Mouse (Mus musculus) lung, embryonic 16.5 days (tissue): ENCODE data around the gene Daam1. TPM values are rescaled to one million over a fixed set of nuclear protein-coding genes. Genes with fewer than 3 reads are reported as not detected.

Experiments
- ATAC-seq: fragments of 200-750 bp; cut with Nextera tagmentation; 2 replicates; pipeline ENCODE4 v1.8.0; 2017; ENCODE audit warnings: low read depth, mild to moderate bottlenecking, moderate library complexity
- H3K27ac ChIP-seq: fragments of 300-500 bp; sonication (generic); 2 replicates; pipeline ENCODE4 v1.5.1; 2014; ENCODE audit warnings: mild to moderate bottlenecking, control low read depth, low read length
- H3K27me3 ChIP-seq: fragments of 300-500 bp; sonication (generic); 2 replicates; pipeline ENCODE4 v1.6.1; 2014; ENCODE audit warnings: low read depth, low read length, mixed read lengths; ENCODE audit not compliant: control insufficient read depth, insufficient read depth
- H3K36me3 ChIP-seq: fragments of 300-500 bp; sonication (generic); 2 replicates; pipeline ENCODE4 v1.6.1; 2014; ENCODE audit warnings: low read length; ENCODE audit not compliant: control insufficient read depth, insufficient read depth
- H3K4me1 ChIP-seq: fragments of 300-500 bp; sonication (generic); replicated peaks from 2 replicates; pipeline ENCODE4 v1.6.1; 2014; ENCODE audit warnings: low read length, mixed read lengths; ENCODE audit not compliant: control insufficient read depth, insufficient read depth
- H3K4me2 ChIP-seq: fragments of 300-500 bp; sonication (generic); 2 replicates; pipeline ENCODE4 v1.6.1; 2014; ENCODE audit warnings: low read depth, low read length, control low read depth
- H3K4me3 ChIP-seq: fragments of 300-500 bp; sonication (generic); 2 replicates; pipeline ENCODE4 v1.5.1; 2014; ENCODE audit warnings: mild to moderate bottlenecking, low read length, control low read depth
- H3K9ac ChIP-seq: fragments of 300-500 bp; sonication (generic); 2 replicates; pipeline ENCODE4 v1.6.1; 2014; ENCODE audit warnings: low read length, control low read depth
- H3K9me3 ChIP-seq: fragments of 300-500 bp; sonication (generic); 2 replicates; pipeline ENCODE4 v1.6.1; 2016; ENCODE audit warnings: low read length; ENCODE audit not compliant: control insufficient read depth
- WGBS: fragments of 180-500 bp; shearing (Covaris S2); extraction: QIAGEN DNeasy Blood & Tissue Kit; methylation state at CpG from one replicate; pipeline ENCODE4 v1.1.7; 2014; 5-methylcytosine and 5-hydroxymethylcytosine counted together
- polyA plus RNA-seq: library from polyadenylated mRNA; unstranded; fragments of >200 nt; fragmentation: Nextera tagmentation; extraction: Ambion mirVana; gene quantifications from 2 replicates; pipeline ENCODE4 v1.2.1, GENCODE M21; 2015

The Daam1 gene
- polyA plus RNA-seq, 1 experiment from 2014 or later: 16.0 TPM

- H3K9me3 ChIP-seq: no peaks in the 10 kb centered on the region
- H3K4me3 ChIP-seq: no peak overlapping the region
- H3K36me3 ChIP-seq: peaks cover 23% of the 10 kb centered on the region
- WGBS: 45% methylated on average over 5 of the region's 5 CpGs
- peaks cover 7% of the 10 kb centered on the region for H3K4me1 ChIP-seq
- ATAC-seq: no peak
- no peaks in the 10 kb centered on the region for H3K27me3 ChIP-seq
- no peak overlapping the region for H3K27ac ChIP-seq
- H3K9ac ChIP-seq: no peak overlapping the region
- H3K4me2 ChIP-seq: no peak overlapping the region
Measured at GRCm38 (mm10) chr12:71954180-71954935, 123.5 kb downstream of the Daam1 start.

DNA sequence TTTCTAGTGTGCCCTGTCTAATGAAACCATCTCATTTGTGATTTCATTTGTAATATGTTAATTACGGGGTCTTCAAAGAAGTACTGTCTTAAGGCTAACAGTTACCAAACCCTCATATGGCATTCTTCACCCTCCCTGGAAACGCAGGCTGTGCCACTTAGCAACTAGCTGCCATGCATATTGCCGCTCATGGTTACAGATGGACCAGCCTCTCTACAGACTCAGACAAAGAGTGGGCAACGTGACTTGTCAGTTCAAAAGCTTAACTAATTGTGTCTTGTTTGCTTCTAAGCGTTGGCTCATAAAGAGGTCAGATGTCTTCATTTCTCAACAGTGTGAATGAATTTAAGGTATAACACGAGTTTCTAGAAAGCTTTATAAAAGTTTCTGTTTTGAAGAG lies 126.1 kb downstream of the Daam1 start:
- Histone ChIP-seq H3K9me3 (no peaks in the 10 kb centered on the region), H3K4me2 (no peak overlapping the region), H3K27ac (no peak overlapping the region), H3K4me1 (peaks cover 4% of the 10 kb centered on the region; the same call in 1 of the 2 replicates), H3K4me3 (no peak overlapping the region), H3K9ac (no peak overlapping the region), H3K36me3 (peaks cover 20% of the 10 kb centered on the region), H3K27me3 (no peaks in the 10 kb centered on the region)
- WGBS: 78% methylated on average over 6 of the region's 6 CpGs
- no peak for ATAC-seq

- H3K4me1 ChIP-seq: peaks cover 4% of the 10 kb centered on the region; the same call in 1 of the 2 replicates
- no peak overlapping the region for H3K4me2 ChIP-seq
- no peak overlapping the region for H3K4me3 ChIP-seq
- no peak for ATAC-seq
- WGBS: 62% methylated on average over 5 of the region's 5 CpGs
- H3K9me3 ChIP-seq: no peaks in the 10 kb centered on the region
- H3K36me3 ChIP-seq: peaks cover 17% of the 10 kb centered on the region
- no peaks in the 10 kb centered on the region for H3K27me3 ChIP-seq
- no peak overlapping the region for H3K27ac ChIP-seq
- no peak overlapping the region for H3K9ac ChIP-seq
Measured at GRCm38 (mm10) chr12:71957496-71957895, 126.6 kb downstream of the Daam1 start.

- Histone ChIP-seq H3K27me3 (no peaks in the 10 kb centered on the region), H3K27ac (no peak overlapping the region), H3K4me2 (no peak overlapping the region), H3K4me1 (no peaks in the 10 kb centered on the region), H3K4me3 (no peak overlapping the region), H3K9me3 (no peaks in the 10 kb centered on the region), H3K36me3 (peaks cover 11% of the 10 kb centered on the region; the same call in 1 of the 2 replicates), H3K9ac (no peak overlapping the region)
- ATAC-seq: peak; percentile 45; the same call in 1 of the 2 replicates
- 38% methylated on average over 6 of the region's 6 CpGs for WGBS
Measured at GRCm38 (mm10) chr12:71959351-71959991, 128.6 kb downstream of the Daam1 start.

DNA sequence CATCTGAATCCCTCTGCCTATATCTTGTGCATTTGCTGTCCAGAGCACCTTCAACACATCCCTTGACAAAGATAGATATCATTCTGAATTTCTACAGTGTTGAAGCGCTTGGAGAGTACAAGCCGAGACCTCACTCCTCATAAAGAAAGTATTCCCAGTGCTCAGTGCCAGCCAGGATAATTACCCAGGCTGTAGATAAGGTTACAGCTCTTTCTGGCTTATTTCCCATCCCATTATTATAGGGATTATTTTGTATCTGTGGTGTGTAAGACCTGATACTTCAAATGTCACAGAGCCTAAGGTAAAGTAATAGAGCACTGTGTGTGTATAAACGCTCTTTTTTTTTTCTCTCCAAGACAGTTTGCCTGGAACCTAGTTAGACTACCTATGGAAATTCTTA lies 130.8 kb downstream of the Daam1 start:
- Histone ChIP-seq H3K9me3 (no peaks in the 10 kb centered on the region), H3K4me2 (no peak overlapping the region), H3K9ac (no peak overlapping the region), H3K4me3 (no peak overlapping the region), H3K27ac (no peak overlapping the region), H3K36me3 (peaks cover 7% of the 10 kb centered on the region; the same call in 1 of the 2 replicates), H3K4me1 (no peaks in the 10 kb centered on the region), H3K27me3 (no peaks in the 10 kb centered on the region)
- 85% methylated on average over 3 of the region's 3 CpGs for WGBS
- ATAC-seq: no peak

DNA sequence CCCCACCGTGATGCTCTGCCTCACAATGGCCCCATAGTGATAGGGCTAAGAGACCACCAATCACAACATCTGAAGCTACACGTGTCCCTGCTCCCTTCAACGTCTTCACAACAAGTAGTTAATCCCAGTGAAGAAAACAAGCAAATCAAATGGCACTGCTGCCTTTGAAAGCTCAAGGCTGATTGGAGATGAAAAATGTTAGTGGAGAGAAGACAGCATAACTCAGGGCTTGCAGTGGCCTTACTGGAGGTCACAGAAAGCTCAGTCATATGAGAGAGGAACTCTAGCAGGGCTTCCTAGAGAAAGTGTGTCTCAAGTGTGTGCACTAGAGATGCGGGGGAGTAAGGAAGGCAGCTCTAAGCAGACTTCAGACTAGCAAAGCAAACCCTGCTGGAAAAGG lies 131.7 kb downstream of the Daam1 start:
- WGBS: 76% methylated on average over 4 of the region's 4 CpGs
- no peak overlapping the region for H3K4me2 ChIP-seq

GRCm38 (mm10) chr12:71968592-71968991 lies 137.7 kb downstream of the Daam1 start:
- Histone ChIP-seq H3K4me2 (no peak overlapping the region), H3K4me3 (no peak overlapping the region), H3K27ac (no peak overlapping the region), H3K9me3 (no peaks in the 10 kb centered on the region), H3K27me3 (no peaks in the 10 kb centered on the region), H3K9ac (no peak overlapping the region), H3K4me1 (peaks cover 48% of the 10 kb centered on the region), H3K36me3 (no peaks in the 10 kb centered on the region)
- 65% methylated on average over 4 of the region's 4 CpGs for WGBS
- ATAC-seq: no peak

More for the DNA sequence above, 131.7 kb downstream of the Daam1 start:
- Histone ChIP-seq H3K9ac (no peak overlapping the region), H3K27me3 (no peaks in the 10 kb centered on the region), H3K4me3 (no peak overlapping the region), H3K27ac (no peak overlapping the region), H3K36me3 (peaks cover 7% of the 10 kb centered on the region; the same call in 1 of the 2 replicates), H3K4me1 (no peaks in the 10 kb centered on the region), H3K9me3 (no peaks in the 10 kb centered on the region)
- no peak for ATAC-seq

DNA sequence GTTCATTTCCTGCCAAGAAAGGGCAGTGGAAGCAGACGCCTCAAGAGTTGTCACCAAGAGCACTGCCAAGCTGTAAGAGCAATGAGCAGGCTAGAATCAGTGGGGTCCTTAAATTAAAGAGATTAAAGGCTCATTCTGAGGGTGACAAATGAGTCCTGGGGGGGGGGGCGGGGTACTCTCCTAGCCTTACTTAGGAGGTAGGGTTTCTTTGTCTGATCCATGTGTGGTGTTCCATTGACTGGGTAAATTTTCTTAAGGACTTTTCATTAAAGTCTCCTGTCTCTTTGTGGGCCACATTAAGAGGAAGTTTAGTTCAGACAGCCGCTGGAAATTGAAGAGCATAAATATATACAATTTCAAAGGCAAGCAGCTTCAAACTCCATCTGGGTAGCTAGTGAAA lies 138.1 kb downstream of the Daam1 start:
- H3K4me3 ChIP-seq: no peak overlapping the region
- no peak overlapping the region for H3K9ac ChIP-seq
- H3K4me1 ChIP-seq: peaks cover 50% of the 10 kb centered on the region
- no peak overlapping the region for H3K4me2 ChIP-seq
- H3K27me3 ChIP-seq: no peaks in the 10 kb centered on the region
- no peaks in the 10 kb centered on the region for H3K36me3 ChIP-seq
- H3K9me3 ChIP-seq: no peaks in the 10 kb centered on the region
- no peak overlapping the region for H3K27ac ChIP-seq
- no peak for ATAC-seq
- WGBS: 46% methylated on average over 3 of the region's 3 CpGs

DNA sequence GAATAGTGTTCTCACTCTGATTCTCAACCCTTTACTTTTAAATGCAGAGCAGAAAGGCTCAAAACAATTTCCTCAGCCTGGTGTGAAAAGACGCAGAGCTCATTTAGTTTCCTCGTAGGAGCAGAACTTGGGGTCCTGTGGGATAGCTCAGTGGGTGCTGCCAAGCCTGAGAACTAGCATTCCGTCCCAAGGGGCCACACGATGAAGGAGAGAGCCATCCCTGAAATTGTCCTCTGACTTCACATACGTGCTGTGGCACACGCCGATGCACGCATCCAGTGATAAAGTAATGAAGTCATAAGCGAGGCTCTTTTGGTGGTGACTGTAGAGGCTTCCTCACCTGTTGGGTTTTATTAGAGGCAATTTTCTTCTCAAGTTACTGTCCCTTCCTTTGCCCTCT lies 138.6 kb downstream of the Daam1 start:
- Histone ChIP-seq H3K4me2 (no peak overlapping the region), H3K9me3 (no peaks in the 10 kb centered on the region), H3K36me3 (no peaks in the 10 kb centered on the region), H3K4me3 (no peak overlapping the region), H3K27me3 (no peaks in the 10 kb centered on the region), H3K9ac (no peak overlapping the region), H3K4me1 (peaks cover 50% of the 10 kb centered on the region), H3K27ac (no peak overlapping the region)
- WGBS: 84% methylated on average over 9 of the region's 9 CpGs
- no peak for ATAC-seq
